Mouse (Mus musculus): ENCODE results near the gene Arpc4.

- no peak for TF ChIP-seq CTCF (IDR thresholded peaks at IDR 0.05; ENCODE audit: low read depth)
- TF ChIP-seq EP300 (IDR thresholded peaks at IDR 0.05; ENCODE audit: low read depth) = no peak
Measured at GRCm38 (mm10) chr6:113351161-113351560, 26.8 kb upstream of the Arpc4 start.

All from heart, postnatal 0 days (tissue).